Mouse (Mus musculus): ENCODE data around the gene Slc24a4. TPM values are rescaled to one million over a fixed set of nuclear protein-coding genes. Genes with fewer than 3 reads are reported as not detected.

The Slc24a4 gene
- not detected for total RNA-seq (2022)

- no peak for DNase-seq (ENCODE audit: low spot score in 2 of 2)
These were observed at the start of gene Slc24a4 for GRCm38 (mm10) chr12:102128081-102128790. Slc24a4 (plus strand) TSS chr12:102128733.

DNA sequence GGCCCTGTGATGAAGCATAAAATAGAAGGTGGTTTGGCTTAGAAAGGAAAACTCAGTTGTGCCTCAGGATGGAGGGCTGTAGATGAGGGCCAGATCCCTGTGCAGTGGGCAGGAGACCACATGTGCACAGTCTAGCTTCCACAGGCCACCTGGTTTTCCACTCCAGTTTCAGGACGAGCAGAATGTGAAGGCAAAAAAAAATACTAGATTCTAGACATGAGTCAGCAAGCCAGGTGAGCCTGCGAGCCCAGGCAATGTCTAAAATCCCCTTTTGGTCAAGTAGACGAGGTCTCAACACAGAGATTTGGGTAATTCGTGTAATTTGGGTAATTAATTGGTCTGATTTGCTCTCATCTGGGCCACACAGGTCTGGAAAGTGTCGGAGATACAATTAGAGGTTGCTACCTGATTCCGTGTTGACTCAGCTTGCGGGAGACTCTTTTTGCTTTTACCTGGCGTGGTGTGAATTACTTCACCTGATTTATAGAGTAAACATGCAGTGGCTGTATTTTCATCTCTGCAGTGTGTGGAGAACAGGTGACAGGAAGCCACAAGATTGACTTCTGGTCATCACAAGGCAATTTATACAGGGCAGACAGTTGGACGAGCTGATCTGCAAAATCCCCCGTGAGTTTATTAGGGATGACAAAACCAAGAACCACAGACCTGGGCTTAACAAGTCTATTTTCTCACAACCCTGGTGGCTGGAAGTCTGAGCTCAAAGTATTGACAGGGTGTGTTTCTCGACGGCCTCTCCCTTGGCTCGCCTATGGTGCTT is 45.7 kb upstream of the Slc24a4 start:
- DNase-seq (ENCODE audit: low spot score in 2 of 2), result no peak

GRCm38 (mm10) chr12:102090535-102090934 is 38.0 kb upstream of the Slc24a4 start:
- DNase-seq (ENCODE audit: low spot score in 2 of 2), result no peak

- no peak for DNase-seq (ENCODE audit: low spot score in 2 of 2)
These were observed 36.0 kb upstream of the Slc24a4 start for GRCm38 (mm10) chr12:102092342-102093094.

DNA sequence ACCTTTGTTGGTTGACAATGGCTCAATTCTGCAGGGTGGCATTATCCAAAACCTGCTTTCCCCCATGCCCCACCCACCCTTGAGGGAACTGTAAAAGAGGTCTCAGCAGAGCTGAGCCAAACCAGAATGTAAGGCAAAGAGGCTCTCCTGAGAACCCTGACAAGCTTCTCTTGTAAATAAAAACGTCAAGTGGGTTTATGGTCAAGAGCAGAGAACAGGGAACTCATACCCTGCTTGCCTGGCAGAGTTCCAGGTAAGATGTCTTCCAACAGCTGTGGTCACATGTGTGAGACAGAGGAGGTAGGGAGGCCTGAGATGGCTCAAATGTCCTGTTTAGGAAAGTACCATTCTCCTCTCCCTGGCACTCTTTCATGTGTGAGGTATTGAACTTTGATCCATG is 22.5 kb upstream of the Slc24a4 start:
- no peak for DNase-seq (ENCODE audit: low spot score in 2 of 2)

- no peak for DNase-seq (ENCODE audit: low spot score in 2 of 2)
These were observed 19.7 kb upstream of the Slc24a4 start for GRCm38 (mm10) chr12:102108851-102109250.

DNA sequence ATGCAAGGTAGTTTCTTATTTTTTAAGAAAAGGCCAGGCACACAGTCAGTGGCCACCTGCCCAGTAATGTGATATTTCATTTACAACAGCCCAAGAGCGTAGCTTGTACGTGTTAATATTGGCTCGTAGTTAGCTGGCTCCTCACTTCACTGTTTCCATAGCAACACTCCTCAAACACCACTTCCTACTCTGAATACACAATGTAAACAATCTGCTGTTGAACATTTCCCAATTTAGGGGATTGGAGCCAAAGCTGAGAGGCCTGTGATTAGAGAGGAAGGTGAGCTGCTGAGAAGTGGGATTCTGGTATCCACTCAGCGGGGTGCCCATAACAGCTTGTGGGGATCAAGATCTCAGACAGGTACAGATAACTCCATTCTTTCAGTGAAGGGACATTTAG is 16.0 kb upstream of the Slc24a4 start:
- no peak for DNase-seq (ENCODE audit: low spot score in 2 of 2)

GRCm38 (mm10) chr12:102112901-102113300 is 15.6 kb upstream of the Slc24a4 start:
- no peak for DNase-seq (ENCODE audit: low spot score in 2 of 2)

DNA sequence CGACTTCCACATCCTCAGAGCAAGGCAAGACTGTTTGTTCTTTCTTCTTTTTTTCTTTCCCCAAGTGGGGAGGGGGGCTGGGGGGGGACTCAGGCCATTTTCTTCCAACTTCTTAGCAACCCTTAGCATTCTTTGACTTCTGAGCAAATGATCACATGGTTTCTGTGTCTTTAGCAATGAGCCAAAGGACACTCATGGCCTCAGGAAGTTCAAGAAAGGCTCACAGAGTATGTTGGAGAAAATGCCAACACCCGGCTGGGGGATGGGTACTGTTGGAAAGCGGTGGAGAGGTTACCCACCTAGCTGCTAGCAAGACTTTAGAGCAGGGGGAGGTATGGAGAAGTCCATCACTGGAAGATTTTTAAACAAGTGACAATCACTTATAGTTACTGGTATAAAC is 15.1 kb upstream of the Slc24a4 start:
- DNase-seq (ENCODE audit: low spot score in 2 of 2), result no peak

- no peak for DNase-seq (ENCODE audit: low spot score in 2 of 2)
These were observed 12.0 kb upstream of the Slc24a4 start for GRCm38 (mm10) chr12:102116580-102116979.

DNA sequence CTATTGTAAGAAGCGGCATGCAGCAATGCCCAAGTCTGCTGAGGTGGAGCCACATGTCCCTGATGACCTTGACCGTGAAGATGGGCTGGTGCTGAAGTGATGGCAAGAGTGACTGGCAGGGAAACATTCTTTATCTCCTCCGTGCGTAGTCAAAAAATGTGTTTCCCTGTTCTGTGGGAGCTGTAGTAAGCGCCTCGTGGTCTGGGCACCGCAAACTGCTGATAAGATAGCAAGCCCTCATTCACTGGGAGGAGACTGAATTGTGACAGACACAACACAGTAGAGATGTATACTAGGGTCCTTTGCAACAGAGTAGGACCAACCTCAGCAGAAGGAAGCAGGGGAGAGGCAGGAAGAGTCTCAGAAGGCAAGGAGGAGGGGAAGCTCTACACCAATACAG is 10.5 kb upstream of the Slc24a4 start:
- no peak for DNase-seq (ENCODE audit: low spot score in 2 of 2)

DNA sequence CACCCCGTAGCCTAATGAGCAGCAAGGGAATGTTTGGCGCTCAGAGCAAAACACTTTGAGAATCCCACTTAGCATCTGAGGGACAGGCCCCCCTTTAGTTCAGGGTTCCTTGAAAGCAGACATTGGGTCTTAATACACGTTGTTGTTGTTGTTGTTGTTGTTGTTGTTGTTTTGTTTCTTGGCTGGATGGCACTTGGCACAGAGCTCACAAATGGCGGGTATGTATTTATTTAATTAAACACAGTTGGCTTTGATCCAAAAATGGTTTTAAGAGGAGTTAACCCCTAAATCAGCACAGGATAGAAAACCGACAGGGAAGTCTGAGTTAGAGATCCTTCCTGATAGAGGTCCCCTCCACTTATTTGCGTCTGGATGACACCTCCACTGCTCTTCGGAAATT is 932 bp upstream of the Slc24a4 start:
- DNase-seq (ENCODE audit: low spot score in 2 of 2), result no peak

DNA sequence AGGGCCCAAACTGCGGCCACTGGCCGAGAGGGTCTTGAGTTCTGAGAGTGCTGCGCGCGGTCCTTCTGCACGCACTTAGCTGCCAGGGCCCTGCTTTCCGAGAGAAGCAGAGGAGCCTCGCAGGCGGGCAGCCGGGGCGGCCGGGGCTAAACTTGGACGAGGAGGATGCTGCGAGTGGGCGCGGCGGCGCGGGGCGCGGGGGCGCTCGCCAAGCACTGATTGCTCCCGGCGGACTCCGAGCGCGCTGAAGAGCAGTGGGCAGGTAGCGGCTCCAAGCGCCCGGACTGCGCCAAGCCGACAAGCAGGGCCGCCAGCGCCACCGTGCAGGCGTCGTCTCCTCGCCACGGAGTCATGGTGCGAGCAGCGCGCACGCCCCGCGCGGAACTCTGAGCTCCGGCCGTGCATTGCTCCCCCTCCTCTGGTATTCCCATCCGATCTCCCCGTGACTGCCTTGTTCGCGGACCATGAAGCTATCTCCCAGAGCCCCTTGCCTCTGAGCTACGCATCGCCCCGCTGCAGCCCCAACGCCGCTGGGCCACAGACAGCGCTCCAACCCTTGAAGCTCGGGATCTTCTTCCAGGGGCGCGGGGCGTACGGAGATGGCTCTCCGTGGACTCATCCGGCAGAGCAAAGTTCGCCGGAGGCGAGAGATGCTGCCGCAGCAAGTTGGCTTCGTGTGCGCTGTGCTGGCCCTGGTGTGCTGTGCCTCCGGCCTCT is 416 bp downstream of the Slc24a4 start:
- DNase-seq (ENCODE audit: low spot score in 2 of 2), result peak in 1 of 2 experiments; percentile 13

- no peak for DNase-seq (ENCODE audit: low spot score in 2 of 2)
These were observed 1.0 kb downstream of the Slc24a4 start for GRCm38 (mm10) chr12:102129508-102130030.

DNA sequence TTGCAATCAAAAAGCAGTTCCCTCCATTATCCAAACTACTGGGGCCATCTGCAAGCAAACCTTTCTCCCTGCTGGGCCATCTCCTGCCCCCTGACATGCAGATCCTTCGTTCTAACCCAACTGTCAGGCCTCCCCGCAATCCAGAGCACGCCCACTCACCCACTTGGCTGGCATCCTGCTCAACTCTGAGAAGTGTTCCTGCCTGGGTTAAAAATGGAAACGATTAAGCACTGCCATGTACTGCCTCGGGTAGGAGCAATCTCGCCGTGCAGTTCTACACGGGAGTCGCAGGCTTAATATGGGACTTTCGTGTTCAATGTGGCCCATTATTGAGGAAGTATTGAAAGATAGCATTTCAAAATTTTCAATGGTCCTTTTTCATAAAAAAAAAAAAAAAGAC is 11.2 kb downstream of the Slc24a4 start:
- DNase-seq (ENCODE audit: low spot score in 2 of 2), result no peak

GRCm38 (mm10) chr12:102141330-102141729 is 12.8 kb downstream of the Slc24a4 start:
- DNase-seq (ENCODE audit: low spot score in 2 of 2), result no peak

- no peak for DNase-seq (ENCODE audit: low spot score in 2 of 2)
These were observed 19.1 kb downstream of the Slc24a4 start for GRCm38 (mm10) chr12:102147678-102148077.

- no peak for DNase-seq (ENCODE audit: low spot score in 2 of 2)
These were observed 20.2 kb downstream of the Slc24a4 start for GRCm38 (mm10) chr12:102148746-102149145.

GRCm38 (mm10) chr12:102151185-102151584 is 22.7 kb downstream of the Slc24a4 start:
- DNase-seq (ENCODE audit: low spot score in 2 of 2), result no peak

GRCm38 (mm10) chr12:102153796-102154195 is 25.3 kb downstream of the Slc24a4 start:
- no peak for DNase-seq (ENCODE audit: low spot score in 2 of 2)

DNA sequence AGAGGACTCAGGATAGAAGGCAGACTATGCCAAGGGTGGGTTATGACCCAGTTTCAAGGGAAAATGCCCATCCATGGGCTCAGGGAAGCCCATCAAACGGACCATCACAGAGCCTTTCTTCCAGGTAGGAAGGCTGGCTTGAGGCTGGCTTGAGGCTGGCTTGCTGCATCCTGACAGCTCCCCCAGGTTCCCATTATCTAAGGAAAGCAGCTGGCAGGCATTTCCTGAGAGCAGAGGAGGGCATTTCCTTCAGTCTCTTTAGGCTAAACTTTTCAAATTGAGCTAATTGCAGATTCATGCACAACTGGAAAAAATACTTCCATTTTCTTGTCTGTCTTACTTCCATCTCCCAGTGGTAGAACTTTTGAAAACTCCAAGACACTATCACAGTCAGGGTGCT is 26.3 kb downstream of the Slc24a4 start:
- no peak for DNase-seq (ENCODE audit: low spot score in 2 of 2)

All from gastrocnemius, adult 8-10 months (tissue).